Mouse (Mus musculus): ENCODE data around the gene Prnp.

DNA sequence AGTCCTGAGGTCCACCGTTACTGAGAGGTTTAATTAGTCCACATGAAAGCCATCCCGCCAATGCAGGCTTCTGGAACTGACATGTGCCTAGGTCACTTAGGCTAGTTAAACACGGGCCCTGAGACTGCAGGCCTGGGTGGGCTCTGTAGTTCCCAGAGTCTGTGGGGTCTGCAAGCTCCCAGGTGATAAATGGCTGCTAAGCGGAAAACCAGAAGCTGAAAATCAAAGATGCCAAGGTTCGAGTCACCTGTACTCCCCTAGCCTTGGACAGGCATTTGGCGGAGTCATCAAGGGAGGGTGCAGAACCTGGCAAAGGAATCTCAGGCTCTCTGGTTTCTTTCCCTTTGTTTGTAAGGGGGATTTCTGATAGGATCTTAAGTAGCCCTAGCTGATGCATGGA lies 31.8 kb downstream of the Prnp start:
- TF ChIP-seq CTCF (IDR thresholded peaks at IDR 0.05; ENCODE audit: borderline replicate concordance, insufficient read depth, low read depth, low read length) (no peak), POLR2A (IDR thresholded peaks at IDR 0.05; ENCODE audit: borderline replicate concordance, insufficient read depth, low read length) (no peak)
